Mouse (Mus musculus) liver, postnatal 0 days (tissue): Measurements from ENCODE around the gene Ncbp2. TPM values are rescaled to one million over a fixed set of nuclear protein-coding genes. Genes with fewer than 3 reads are reported as not detected.

ENCODE experiments used
- ATAC-seq: fragments of 200-750 bp; cut with Nextera tagmentation; 2 replicates; pipeline ENCODE4 v1.8.0; 2017; ENCODE audit warnings: mild to moderate bottlenecking, moderate library complexity
- DNase-seq: peaks from one replicate; pipeline ENCODE4 v3.0.0-alpha.2; 2016
- H3K27ac ChIP-seq: fragments of 300-500 bp; sonication (generic); 2 replicates; pipeline ENCODE4 v1.5.1; 2014; ENCODE audit warnings: antibody characterized with exemption, moderate library complexity, mild to moderate bottlenecking, low read depth
- H3K27me3 ChIP-seq: fragments of 300-500 bp; sonication (generic); 2 replicates; pipeline ENCODE4 v1.6.1; 2014; ENCODE audit warnings: low read length, control low read depth, mixed read lengths; ENCODE audit not compliant: insufficient read depth
- H3K36me3 ChIP-seq: fragments of 300-500 bp; sonication (generic); replicated peaks from 2 replicates; pipeline ENCODE4 v1.6.1; 2014; ENCODE audit warnings: mild to moderate bottlenecking, control low read depth, low read length, moderate library complexity, mixed read lengths; ENCODE audit not compliant: insufficient read depth
- H3K4me1 ChIP-seq: fragments of 300-500 bp; sonication (generic); 2 replicates; pipeline ENCODE4 v1.6.1; 2014; ENCODE audit warnings: antibody characterized with exemption, mild to moderate bottlenecking, control low read depth; ENCODE audit not compliant: insufficient read depth
- H3K4me2 ChIP-seq: fragments of 300-500 bp; sonication (generic); 2 replicates; pipeline ENCODE4 v1.6.1; 2014; ENCODE audit warnings: low read depth, mild to moderate bottlenecking, low read length, moderate library complexity, mixed read lengths
- H3K4me3 ChIP-seq: fragments of 300-500 bp; sonication (generic); 2 replicates; pipeline ENCODE4 v1.5.1; 2014; ENCODE audit warnings: low read depth, low read length
- H3K9ac ChIP-seq: fragments of 300-500 bp; sonication (generic); replicated peaks from 2 replicates; pipeline ENCODE4 v1.6.1; 2014; ENCODE audit warnings: mild to moderate bottlenecking, moderate library complexity
- H3K9me3 ChIP-seq: fragments of 300-500 bp; sonication (generic); 2 replicates; pipeline ENCODE4 v1.6.1; 2016; ENCODE audit warnings: mild to moderate bottlenecking, control low read depth, low read length, mixed read lengths
- CTCF ChIP-seq: sonication (generic); IDR thresholded peaks from 2 replicates; pipeline ENCODE4 v1.5.1; 2016; ENCODE audit warnings: antibody characterized with exemption, low read depth
- EP300 ChIP-seq: IDR thresholded peaks from 2 replicates; pipeline ENCODE4 v1.6.1; 2016; ENCODE audit warnings: antibody characterized with exemption, low read depth, mild to moderate bottlenecking
- WGBS: fragments of 180-500 bp; shearing (Covaris S2); extraction: QIAGEN DNeasy Blood & Tissue Kit; methylation state at CpG from one replicate; pipeline ENCODE4 v1.1.7; 2014; ENCODE audit not compliant: insufficient replicate concordance; 5-methylcytosine and 5-hydroxymethylcytosine counted together
- polyA plus RNA-seq: library from polyadenylated mRNA; unstranded; fragments of >200 nt; fragmentation: Nextera tagmentation; extraction: Ambion mirVana; gene quantifications from 2 replicates; pipeline ENCODE4 v1.2.1, GENCODE M21; 2015

Ncbp2 gene
- polyA plus RNA-seq, 1 experiment from 2014 or later: 21.4 TPM

DNA sequence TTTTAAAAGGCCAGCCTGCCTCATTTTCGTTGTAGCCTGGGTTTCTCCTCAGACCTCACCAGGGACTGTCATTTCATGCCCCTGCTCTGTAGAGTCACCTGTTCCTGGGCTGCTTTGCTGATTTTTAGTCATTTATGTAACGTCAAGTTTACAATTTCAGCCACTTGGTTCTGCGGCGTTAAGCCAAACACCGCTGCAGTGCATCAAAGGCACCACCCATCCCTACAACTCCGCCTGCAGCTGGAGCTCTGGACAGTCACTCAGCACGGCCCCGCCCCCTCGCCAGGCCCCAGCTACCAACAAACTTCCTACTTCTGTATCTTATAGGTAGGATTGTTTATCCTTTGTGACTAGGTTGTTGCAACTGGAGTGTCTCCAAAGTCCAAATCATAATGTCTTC, 41.4 kb upstream of the Ncbp2 start:
- H3K9ac ChIP-seq: no peak overlapping the region
- no peak overlapping the region for H3K27ac ChIP-seq
- TF ChIP-seq EP300 (no peak), CTCF (no peak)

DNA sequence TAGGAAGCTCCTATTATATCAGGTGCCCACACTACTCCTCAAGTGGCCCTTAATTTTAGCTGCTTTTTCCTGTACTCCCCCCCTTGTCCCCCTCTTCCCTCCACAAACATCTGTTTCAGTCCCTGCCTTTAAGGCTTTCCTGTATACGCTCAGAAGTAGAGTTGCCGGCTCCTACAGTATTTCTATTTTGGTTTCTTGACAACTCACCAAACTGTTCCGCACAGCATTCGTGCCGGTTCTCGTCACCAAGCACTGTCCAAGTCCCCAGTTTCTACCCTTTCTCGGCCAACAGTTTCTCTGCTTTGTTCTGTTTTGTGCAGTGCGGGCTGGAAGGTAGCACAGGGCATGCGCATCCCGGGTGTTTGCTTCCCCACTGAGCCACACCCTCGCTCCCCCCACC, 39.4 kb upstream of the Ncbp2 start:
- H3K27ac ChIP-seq: no peak overlapping the region
- ATAC-seq (no peak), DNase-seq (no peak)
- H3K4me1 ChIP-seq: peaks cover 7% of the 10 kb centered on the region
- no peak overlapping the region for H3K9ac ChIP-seq
- H3K4me2 ChIP-seq: no peak overlapping the region
- no peak overlapping the region for H3K4me3 ChIP-seq
- TF ChIP-seq CTCF: no peak
- no peak for TF ChIP-seq EP300
- WGBS: 53% methylated on average over 11 of the region's 11 CpGs
- no peaks in the 10 kb centered on the region for H3K9me3 ChIP-seq
- no peaks in the 10 kb centered on the region for H3K36me3 ChIP-seq
- no peaks in the 10 kb centered on the region for H3K27me3 ChIP-seq

More for the DNA sequence above, 41.4 kb upstream of the Ncbp2 start:
- Histone ChIP-seq H3K4me3 (no peak overlapping the region), H3K9me3 (no peaks in the 10 kb centered on the region), H3K27me3 (no peaks in the 10 kb centered on the region), H3K36me3 (no peaks in the 10 kb centered on the region), H3K4me1 (peaks cover 7% of the 10 kb centered on the region), H3K4me2 (peak overlapping the region; percentile 54; the same call in 1 of the 2 replicates)
- WGBS: 6% methylated on average over 9 of the region's 9 CpGs
- DNase-seq: peak; percentile 50
- no peak for ATAC-seq

DNA sequence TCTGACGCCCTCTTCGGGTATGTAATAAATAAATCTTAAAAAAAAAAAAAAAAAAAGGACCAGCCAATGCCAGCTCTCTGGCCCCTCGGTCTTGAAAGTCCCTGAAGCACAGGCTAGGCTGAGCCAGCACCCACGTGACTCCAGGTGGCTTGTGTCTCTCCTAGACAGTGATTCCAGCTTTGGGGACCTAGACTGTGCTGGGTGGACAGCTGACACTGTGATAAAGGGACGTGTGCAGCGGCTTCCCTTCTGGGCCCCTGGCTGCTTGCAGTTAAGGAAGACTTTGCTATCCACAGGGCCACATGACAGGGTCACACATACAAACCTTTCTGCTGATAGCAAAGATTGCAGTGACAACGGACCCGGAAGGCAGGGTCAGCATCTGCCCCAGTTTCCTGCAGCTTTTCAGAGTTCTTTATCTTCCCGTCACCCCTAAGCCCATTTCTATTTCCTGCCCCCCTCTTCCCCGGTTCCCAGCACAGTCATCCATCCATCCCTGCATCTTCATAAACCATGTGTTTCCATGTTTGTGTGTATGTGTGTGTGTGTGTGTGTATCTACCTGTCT, 37.9 kb upstream of the Ncbp2 start:
- Histone ChIP-seq H3K9ac (no peak overlapping the region), H3K27ac (no peak overlapping the region), H3K4me3 (no peak overlapping the region), H3K36me3 (no peaks in the 10 kb centered on the region), H3K4me2 (no peak overlapping the region), H3K27me3 (no peaks in the 10 kb centered on the region), H3K4me1 (peaks cover 7% of the 10 kb centered on the region), H3K9me3 (no peaks in the 10 kb centered on the region)
- no peak for TF ChIP-seq CTCF
- no peak for TF ChIP-seq EP300
- 32% methylated on average over 10 of the region's 10 CpGs for WGBS
- ATAC-seq (no peak), DNase-seq (no peak)

DNA sequence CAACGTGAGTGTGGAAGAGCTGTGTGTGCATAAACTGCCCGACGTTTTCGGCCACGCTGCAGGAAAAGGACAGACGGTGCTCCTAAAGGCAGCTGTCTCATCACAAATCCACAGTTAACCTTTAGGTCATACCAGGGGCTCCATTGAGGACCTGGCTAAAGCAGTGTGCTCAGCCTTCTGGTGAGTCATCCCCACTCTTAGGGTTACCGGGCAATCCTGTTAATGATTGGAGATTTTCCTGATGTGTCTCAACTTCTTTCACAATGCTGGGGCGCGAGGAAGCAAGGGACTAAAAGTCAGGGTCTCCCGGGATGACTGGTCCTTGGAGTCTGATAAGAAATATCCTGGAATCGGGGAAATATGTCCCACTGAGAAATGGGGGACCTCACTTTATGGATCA, 30.5 kb upstream of the Ncbp2 start:
- no peaks in the 10 kb centered on the region for H3K36me3 ChIP-seq
- DNase-seq (no peak), ATAC-seq (peak; percentile 90)
- no peak for TF ChIP-seq EP300
- TF ChIP-seq CTCF: no peak
- no peaks in the 10 kb centered on the region for H3K9me3 ChIP-seq
- peak overlapping the region; percentile 66 for H3K4me2 ChIP-seq
- H3K9ac ChIP-seq: peak overlapping the region; percentile 51
- H3K4me1 ChIP-seq: no peaks in the 10 kb centered on the region
- H3K27ac ChIP-seq: no peak overlapping the region
- H3K4me3 ChIP-seq: peak overlapping the region; percentile 27; the same call in 1 of the 2 replicates
- 58% methylated on average over 11 of the region's 11 CpGs for WGBS
- no peaks in the 10 kb centered on the region for H3K27me3 ChIP-seq

DNA sequence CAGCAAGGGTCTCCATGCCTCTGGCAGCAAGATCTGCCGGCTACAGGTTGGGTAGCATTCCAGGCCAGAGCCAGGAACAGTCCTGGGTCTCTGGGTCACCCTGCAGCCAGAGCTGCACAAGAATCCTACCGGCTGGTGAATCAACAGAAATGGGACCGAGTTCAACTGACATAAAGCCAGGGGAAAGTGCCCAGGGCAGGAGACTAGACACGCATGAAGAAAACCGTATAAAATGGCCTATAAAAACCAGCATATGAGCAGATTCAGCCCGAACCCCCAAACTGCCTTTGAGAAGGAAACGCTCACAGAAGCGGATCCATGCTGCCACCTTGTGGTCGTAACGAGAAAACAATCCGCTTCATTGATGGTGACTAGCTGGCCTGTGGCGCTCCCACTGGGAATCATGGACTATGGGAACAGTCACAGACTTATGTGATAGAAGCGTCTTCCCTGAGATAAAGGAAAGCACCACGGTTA, 30.0 kb upstream of the Ncbp2 start:
- peak; percentile 78 for DNase-seq
- H3K4me2 ChIP-seq: peak overlapping the region; percentile 66
- no peak overlapping the region for H3K27ac ChIP-seq
- ATAC-seq: peak; percentile 79
- 6% methylated on average over 14 of the region's 14 CpGs for WGBS
- TF ChIP-seq CTCF (peak; percentile 90), EP300 (no peak)
- no peaks in the 10 kb centered on the region for H3K36me3 ChIP-seq
- no peaks in the 10 kb centered on the region for H3K27me3 ChIP-seq
- peak overlapping the region; percentile 27; the same call in 1 of the 2 replicates for H3K4me3 ChIP-seq
- no peaks in the 10 kb centered on the region for H3K4me1 ChIP-seq
- H3K9me3 ChIP-seq: no peaks in the 10 kb centered on the region
- H3K9ac ChIP-seq: peak overlapping the region; percentile 51

DNA sequence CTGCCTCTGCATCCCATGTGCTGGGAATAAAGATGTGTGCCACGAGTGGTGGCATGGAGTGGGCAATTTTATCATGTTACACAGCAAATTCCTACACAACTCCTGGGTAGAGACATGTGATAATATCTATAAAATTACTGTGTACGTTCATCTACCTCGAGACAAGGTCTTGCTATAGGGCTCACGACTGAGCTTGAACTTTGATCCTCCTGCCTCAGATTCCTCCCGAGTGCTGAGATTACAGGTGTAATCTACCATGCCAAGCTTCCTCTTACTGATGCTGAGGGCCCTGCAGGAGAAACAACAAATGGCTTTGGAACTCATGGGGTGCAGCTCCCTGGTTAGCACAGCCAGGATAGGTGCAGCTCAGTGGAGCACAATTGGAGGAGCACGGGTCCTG, 23.9 kb upstream of the Ncbp2 start:
- Histone ChIP-seq H3K4me1 (no peaks in the 10 kb centered on the region), H3K4me2 (no peak overlapping the region), H3K27me3 (no peaks in the 10 kb centered on the region), H3K36me3 (no peaks in the 10 kb centered on the region), H3K9ac (no peak overlapping the region), H3K27ac (no peak overlapping the region), H3K4me3 (no peak overlapping the region), H3K9me3 (no peaks in the 10 kb centered on the region)
- ATAC-seq (no peak), DNase-seq (no peak)
- TF ChIP-seq EP300 (no peak), CTCF (no peak)
- WGBS: 67% methylated on average over 6 of the region's 6 CpGs
